Mouse (Mus musculus): ENCODE measurements around the gene Carf.

GRCm38 (mm10) chr1:60097277-60098023 lies 597 bp upstream of the Carf start:
- TF ChIP-seq CTCF (IDR thresholded peaks at IDR 0.05; ENCODE audit: control insufficient read depth, insufficient read depth, insufficient read length) (no peak), MAX (IDR thresholded peaks at IDR 0.05) (no peak), CEBPB (IDR thresholded peaks at IDR 0.05; ENCODE audit: low read depth) (no peak)

Measured in C2C12 (cell line).